Mouse (Mus musculus) central nervous system, embryonic 11.5 days (tissue): ENCODE data around the gene Stx18. TPM values are rescaled to one million over a fixed set of nuclear protein-coding genes. Genes with fewer than 3 reads are reported as not detected.

Source experiments
- polyA plus RNA-seq: library from polyadenylated mRNA; depleted of rRNA; stranded (reverse); fragments of >200 nt; gene quantifications from 2 replicates; pipeline ENCODE4 v1.2.3, GENCODE M21; 2012; rRNA removed

Gene Stx18
- polyA plus RNA-seq: 36.7 and 47.3 TPM in 2 replicates

GRCm38 (mm10) chr5:38038710-38039592 is at the start of gene Stx18:
Gene Stx18, plus strand, starts transcription at chr5:38038742.

GRCm38 (mm10) chr5:38159634-38160413 is 121.3 kb downstream of the Stx18 start, which contains the start of gene Nsg1:
Gene Nsg1, minus strand, starts transcription at chr5:38159907.

Other genes starting within 250 kb of the Stx18 start
- 51.7 and 58.8 TPM in 2 replicates for gene Msx1, start 214.2 kb upstream of the Stx18 start, polyA plus RNA-seq
- 165 and 172 TPM in 2 replicates for gene Nsg1, start 121.2 kb downstream of the Stx18 start, polyA plus RNA-seq
- 25.8 and 27.0 TPM in 2 replicates for gene Zbtb49, start 181.7 kb downstream of the Stx18 start, polyA plus RNA-seq
- 75.2 and 123 TPM in 2 replicates for gene Lyar, start 181.7 kb downstream of the Stx18 start, polyA plus RNA-seq
- 50.1 and 70.9 TPM in 2 replicates for gene Tmem128, start 221.4 kb downstream of the Stx18 start, polyA plus RNA-seq
- 0.02 TPM in 2 replicates for gene Otop1, start 237.2 kb downstream of the Stx18 start, polyA plus RNA-seq